Mouse (Mus musculus) ES-CJ7 (cell line): Measurements from ENCODE around the gene Plpp4.

Source experiments
- DNase-seq: peaks from one replicate; pipeline ENCODE4 v3.0.0; 2011; ENCODE audit warnings: low read depth, low spot score

The Plpp4 gene

GRCm38 (mm10) chr7:129256621-129257373 is at the start of gene Plpp4:
TSS of gene Plpp4 (plus strand) at chr7:129257031.
- peak; percentile 15 for DNase-seq

GRCm38 (mm10) chr7:129215926-129216543 is 40.8 kb upstream of the Plpp4 start:
- DNase-seq = no peak

GRCm38 (mm10) chr7:129216547-129217195 is 40.2 kb upstream of the Plpp4 start:
- DNase-seq = no peak

GRCm38 (mm10) chr7:129220948-129221347 is 35.9 kb upstream of the Plpp4 start:
- DNase-seq = no peak

- no peak for DNase-seq
Observed at GRCm38 (mm10) chr7:129221649-129222048, 35.2 kb upstream of the Plpp4 start.

GRCm38 (mm10) chr7:129235410-129235809 is 21.4 kb upstream of the Plpp4 start:
- DNase-seq = peak; percentile 35

GRCm38 (mm10) chr7:129235995-129236394 is 20.8 kb upstream of the Plpp4 start:
- no peak for DNase-seq

GRCm38 (mm10) chr7:129250981-129251380 is 5.8 kb upstream of the Plpp4 start:
- no peak for DNase-seq

- DNase-seq = no peak
Observed at GRCm38 (mm10) chr7:129253406-129253805, 3.4 kb upstream of the Plpp4 start.

GRCm38 (mm10) chr7:129254126-129254525 is 2.7 kb upstream of the Plpp4 start:
- no peak for DNase-seq

- DNase-seq = no peak
Observed at GRCm38 (mm10) chr7:129255406-129255805, 1.4 kb upstream of the Plpp4 start.

GRCm38 (mm10) chr7:129257374-129258018 is 665 bp downstream of the Plpp4 start:
- no peak for DNase-seq

GRCm38 (mm10) chr7:129258331-129258730 is 1.5 kb downstream of the Plpp4 start:
- peak; percentile 37 for DNase-seq

- no peak for DNase-seq
Observed at GRCm38 (mm10) chr7:129259195-129259594, 2.4 kb downstream of the Plpp4 start.

GRCm38 (mm10) chr7:129273867-129274266 is 17.0 kb downstream of the Plpp4 start:
- DNase-seq = no peak

- no peak for DNase-seq
Observed at GRCm38 (mm10) chr7:129274726-129275125, 17.9 kb downstream of the Plpp4 start.

GRCm38 (mm10) chr7:129277751-129278150 is 20.9 kb downstream of the Plpp4 start:
- no peak for DNase-seq

- DNase-seq = no peak
Observed at GRCm38 (mm10) chr7:129278801-129279200, 22.0 kb downstream of the Plpp4 start.

GRCm38 (mm10) chr7:129279261-129279660 is 22.4 kb downstream of the Plpp4 start:
- no peak for DNase-seq

- no peak for DNase-seq
Observed at GRCm38 (mm10) chr7:129281966-129282365, 25.1 kb downstream of the Plpp4 start.

GRCm38 (mm10) chr7:129285186-129285868 is 28.5 kb downstream of the Plpp4 start:
- no peak for DNase-seq

GRCm38 (mm10) chr7:129293211-129293610 is 36.4 kb downstream of the Plpp4 start:
- no peak for DNase-seq
